Mouse (Mus musculus) megakaryocyte, adult 5-6 weeks (primary cell): ENCODE data around the gene Myadm. TPM values are rescaled to one million over a fixed set of nuclear protein-coding genes. Genes with fewer than 3 reads are reported as not detected.

Experiments used
- ATAC-seq: 2 replicates; pipeline ENCODE4 v1.8.0; 2016; ENCODE audit warnings: mild to moderate bottlenecking, inconsistent platforms; ENCODE audit not compliant: poor library complexity, severe bottlenecking
- total RNA-seq, 2 experiments: library from RNA; stranded (forward) in 1 of 2; stranded (reverse) in 1 of 2; fragments of 153-499, 151-499 nt in 1 of 2; fragments of 221-1000, 200-1000 nt in 1 of 2; gene quantifications; 2 replicates each; pipeline versions ENCODE4 v1.2.3 to v1.2.4; 2015 to 2017

Gene Myadm
- total RNA-seq, 2 experiments from 2014 or later: 75.7 to 261 TPM

GRCm38 (mm10) chr7:3314121-3314520 is 25.2 kb downstream of the Myadm start:
- ATAC-seq: no peak

DNA sequence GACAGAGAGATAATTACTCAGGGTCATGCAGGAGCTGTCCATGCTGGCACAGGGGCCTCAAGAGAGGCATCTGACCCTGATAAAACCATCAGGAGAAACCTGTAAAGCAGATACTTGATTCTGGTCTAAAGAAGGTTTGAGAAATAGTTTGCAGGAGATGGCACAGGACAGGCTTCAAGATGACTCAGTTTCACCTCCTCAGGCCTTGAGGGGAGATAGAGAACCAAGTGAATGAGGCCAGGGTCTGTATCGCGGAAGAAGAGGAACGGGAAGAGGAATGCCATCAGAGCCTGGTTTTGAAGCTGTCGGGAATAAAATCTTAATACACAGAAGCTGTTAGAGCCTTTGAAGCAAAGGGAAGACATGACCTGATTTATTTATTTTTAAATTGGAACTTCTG is 28.8 kb downstream of the Myadm start:
- ATAC-seq: no peak

GRCm38 (mm10) chr7:3320856-3321255 is 32.0 kb downstream of the Myadm start:
- no peak for ATAC-seq

- ATAC-seq: no peak
These were observed 34.9 kb downstream of the Myadm start for GRCm38 (mm10) chr7:3323826-3324225.

GRCm38 (mm10) chr7:3327961-3328360 is 39.1 kb downstream of the Myadm start:
- ATAC-seq: no peak

DNA sequence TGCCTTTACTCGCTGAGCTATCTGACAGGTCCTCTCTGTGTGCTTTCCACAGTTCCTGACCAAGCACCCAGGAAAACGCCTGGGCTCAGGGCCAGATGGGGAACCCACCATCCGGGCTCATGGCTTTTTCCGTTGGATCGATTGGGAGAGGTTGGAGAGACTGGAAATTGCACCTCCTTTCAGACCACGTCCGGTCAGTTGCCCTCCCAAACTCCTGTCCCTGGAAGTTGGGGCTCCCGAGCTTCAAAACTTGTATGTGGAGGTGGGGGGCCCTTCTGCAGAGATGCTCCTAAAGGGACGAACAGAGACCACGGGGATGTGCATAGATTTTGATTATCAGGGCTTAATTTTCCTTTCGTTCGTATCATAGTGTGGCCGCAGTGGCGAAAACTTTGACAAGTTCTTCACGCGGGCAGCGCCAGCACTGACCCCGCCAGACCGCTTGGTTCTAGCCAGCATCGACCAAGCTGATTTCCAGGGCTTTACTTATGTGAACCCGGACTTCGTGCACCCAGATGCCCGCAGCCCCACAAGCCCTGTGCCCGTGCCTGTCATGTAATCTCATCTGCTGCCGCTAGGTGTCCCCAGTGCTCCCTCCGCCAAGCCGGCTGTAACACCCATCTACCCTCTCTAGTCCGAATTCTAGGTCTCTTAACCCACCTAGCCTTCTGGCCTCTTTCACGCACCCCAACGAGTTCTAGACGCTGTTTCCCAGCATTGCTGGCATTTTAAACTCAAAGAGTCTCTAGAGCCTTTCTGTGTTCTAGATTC is 41.1 kb downstream of the Myadm start:
- ATAC-seq: peak; percentile 95

DNA sequence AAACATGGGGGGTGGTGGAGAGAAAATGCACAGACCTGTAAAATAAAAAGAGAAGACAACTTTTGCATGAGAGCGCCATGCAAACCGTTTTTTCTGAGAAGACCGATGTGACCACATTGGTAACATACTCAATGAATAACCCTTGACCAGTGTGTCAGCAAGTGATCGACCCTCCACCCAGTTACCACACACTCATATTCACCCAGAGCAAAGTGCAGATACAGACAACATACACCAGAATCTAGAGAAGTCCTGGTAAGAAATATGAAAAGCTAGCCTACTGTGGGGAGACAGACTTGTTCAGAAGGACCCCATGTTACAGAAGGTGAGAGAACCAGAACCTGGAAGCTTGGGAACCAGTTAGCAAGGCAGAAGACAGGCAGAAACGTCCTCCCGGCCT is 42.3 kb downstream of the Myadm start:
- no peak for ATAC-seq

- ATAC-seq: no peak
These were observed 42.8 kb downstream of the Myadm start for GRCm38 (mm10) chr7:3331581-3332223.

GRCm38 (mm10) chr7:3332224-3332615 is 43.3 kb downstream of the Myadm start:
- no peak for ATAC-seq

DNA sequence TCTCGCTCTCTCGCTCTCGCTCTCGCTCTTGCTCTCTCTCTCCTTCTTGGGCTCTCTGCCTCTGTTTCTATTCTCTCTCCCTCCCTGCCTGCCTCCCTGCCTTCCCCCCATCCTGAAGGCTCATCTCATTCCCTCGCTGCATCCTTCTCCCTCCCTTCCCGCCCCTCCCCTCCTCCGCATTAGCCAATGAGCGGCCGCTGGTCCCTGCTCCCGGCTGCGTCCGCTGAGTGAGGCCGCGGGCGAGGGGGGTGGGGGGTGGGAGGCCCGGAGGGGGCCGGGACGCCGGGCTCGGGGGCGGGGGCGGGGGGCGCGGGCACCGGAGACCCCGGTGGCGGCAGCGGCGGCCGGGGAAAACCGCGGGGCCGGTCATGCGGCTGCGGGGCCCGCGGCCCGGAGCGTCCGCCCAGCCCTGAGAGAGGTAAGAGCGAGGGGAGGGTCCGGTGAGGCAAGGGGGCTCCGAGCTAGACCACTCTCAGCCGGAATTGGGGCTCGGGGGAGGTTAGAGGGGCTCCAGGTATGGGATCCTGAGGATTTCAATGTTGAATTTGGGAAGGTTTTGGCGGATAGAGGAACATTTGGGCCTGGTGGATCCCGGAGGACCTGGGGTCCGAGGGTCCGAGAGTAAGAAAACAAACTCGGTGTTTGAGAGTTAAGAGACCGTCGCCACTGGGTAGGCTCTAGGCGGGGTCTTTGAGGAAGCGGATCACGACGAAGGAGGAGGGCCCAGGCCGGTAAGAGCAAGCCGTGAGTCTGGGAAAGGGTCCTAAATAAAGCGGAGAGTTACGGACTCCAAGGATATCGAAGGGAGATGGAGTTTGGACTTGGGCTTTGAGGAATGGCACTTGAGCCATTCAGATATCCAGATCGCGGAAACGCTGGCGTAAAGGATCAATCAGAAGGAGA is 44.0 kb downstream of the Myadm start, which contains the start of gene Cacng7:
Gene Cacng7 (plus strand): TSS at position 337 of the 903 bp plus-strand sequence.
- ATAC-seq: no peak

DNA sequence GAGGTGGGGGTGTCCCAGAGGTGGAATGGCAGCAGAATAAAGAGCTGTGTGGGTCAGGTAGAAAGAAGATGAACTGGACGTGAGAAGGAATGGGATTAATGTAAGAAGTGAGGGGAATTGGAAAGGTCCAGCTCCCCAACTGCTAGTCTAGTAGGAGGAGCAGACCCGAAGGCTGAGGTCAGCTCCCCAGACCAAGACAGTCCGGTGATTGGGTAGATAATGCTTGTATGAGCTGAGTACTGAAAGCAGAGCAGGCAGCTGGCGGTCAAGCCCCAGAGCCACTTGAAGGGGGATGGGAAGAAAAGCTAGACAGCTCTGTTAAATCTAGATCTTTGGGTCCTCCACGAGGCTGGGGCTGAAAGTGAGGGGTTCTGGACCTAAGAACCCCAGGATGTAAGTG is 44.7 kb downstream of the Myadm start:
- no peak for ATAC-seq

DNA sequence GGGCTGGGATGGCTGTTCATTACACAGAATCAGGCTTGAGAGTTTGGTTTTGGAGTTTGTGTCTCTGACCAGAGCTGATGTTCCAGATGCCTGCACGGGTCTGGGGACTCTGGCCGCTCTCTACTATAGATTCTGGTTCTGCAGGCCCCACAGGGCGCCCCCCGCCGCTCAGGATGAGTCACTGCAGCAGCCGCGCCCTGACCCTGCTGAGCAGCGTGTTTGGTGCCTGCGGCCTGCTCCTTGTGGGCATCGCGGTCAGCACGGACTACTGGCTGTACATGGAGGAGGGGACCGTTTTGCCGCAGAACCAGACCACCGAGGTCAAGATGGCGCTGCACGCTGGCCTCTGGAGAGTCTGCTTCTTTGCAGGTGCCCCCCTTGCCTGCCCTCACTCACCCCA is 47.5 kb downstream of the Myadm start:
- ATAC-seq: no peak

DNA sequence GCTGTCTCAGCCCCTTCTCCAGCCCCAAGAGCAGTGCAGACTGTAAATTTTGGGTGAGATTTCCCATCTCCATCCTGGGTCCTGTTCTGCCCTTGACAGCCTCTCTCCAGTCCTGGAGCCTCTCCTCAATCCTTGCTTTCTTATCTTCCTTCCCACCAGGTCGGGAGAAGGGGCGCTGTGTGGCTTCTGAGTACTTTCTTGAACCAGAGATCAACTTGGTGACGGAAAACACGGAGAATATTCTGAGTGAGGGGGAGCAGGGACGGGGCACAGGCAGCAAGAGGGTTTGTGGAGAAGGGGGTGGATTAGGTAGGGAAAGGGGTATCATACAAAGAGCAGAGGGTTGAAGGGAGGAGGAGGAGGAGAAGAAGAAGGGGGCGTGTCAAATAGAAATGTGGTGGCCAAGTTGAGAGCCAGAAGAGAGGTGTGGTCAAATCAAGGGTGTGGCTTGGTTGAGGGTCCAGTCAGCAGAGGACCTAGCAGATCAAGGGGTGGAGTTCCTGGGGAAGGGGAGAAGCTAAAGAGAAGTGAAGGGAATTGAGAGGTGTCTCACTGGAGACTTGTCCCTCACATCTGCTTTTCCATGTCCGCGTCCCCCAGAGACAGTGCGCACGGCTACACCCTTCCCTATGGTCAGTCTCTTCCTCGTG is 49.5 kb downstream of the Myadm start:
- ATAC-seq: no peak

- ATAC-seq: no peak
These were observed 50.1 kb downstream of the Myadm start for GRCm38 (mm10) chr7:3339010-3339409.

DNA sequence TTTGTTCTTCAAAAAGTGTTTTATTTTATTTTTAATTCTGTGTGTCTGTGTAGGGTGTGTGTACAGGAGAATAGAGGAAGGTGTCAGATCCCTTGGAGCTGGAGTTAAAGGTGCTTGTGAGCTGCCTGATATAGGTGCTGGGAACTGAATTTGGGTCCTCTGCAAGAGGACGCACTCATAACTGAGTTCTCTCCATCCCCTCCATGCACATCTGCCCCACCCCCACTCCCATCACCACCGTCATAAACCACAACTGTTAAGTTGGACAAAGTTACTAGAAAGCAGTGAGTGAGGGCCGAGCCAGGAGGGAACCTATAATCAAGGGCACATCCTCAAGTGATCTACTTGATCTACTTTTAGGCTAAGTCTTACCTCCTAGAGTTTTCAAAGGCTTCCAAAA is 55.0 kb downstream of the Myadm start:
- no peak for ATAC-seq

DNA sequence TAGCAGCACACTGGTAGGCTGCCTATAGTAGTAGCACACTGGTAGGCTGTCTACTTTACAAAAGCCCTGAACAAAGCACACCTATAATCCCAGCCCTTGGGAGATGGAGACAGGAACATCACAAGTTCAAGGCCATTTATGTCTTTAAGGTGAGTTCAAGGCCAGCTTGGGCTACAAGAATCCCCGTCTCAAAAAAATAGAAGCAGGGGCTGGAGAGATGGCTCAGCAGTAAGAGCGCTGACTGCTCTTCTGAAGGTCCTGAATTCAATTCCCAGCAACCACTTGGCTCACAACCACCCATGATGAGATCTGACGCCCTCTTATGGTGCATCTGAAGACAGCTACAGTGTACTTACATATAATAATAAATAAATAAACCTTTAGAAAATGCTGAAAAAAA is 56.4 kb downstream of the Myadm start:
- ATAC-seq: no peak

GRCm38 (mm10) chr7:3347366-3348287 is 58.7 kb downstream of the Myadm start:
- ATAC-seq: no peak

- ATAC-seq: no peak
These were observed 59.4 kb downstream of the Myadm start for GRCm38 (mm10) chr7:3348326-3348725.

DNA sequence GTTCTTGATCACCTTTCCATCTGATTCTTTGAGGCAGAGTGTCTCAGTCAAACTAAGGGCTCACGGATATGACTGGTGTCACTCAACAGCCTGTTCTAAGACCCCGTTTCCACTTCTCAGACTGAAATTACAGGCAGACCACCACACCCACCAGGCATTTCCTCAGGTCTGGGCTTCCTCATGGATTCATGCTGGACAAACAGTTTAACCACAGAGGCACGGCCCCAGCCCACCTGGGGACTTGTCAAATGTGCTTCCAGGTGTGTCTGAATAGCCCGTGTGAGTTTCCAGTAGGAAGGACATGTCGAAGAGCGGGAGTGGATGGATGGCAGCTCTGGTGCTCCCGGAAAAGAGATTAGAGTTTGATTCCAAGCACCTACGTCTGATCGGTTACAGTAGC is 60.9 kb downstream of the Myadm start:
- no peak for ATAC-seq
